Mouse (Mus musculus) liver, adult 2 months (tissue): ENCODE results near the gene Tas2r119. TPM values are rescaled to one million over a fixed set of nuclear protein-coding genes. Genes with fewer than 3 reads are reported as not detected.

Source experiments
- DNase-seq: peaks from one replicate; pipeline ENCODE4 v3.0.0-alpha.2; 2011; ENCODE audit warnings: low read depth, low spot score; ENCODE audit errors: extremely low read depth
- H3K27ac ChIP-seq: fragments of 200-500 bp; replicated peaks from 2 replicates; pipeline ENCODE4 v1.5.1; 2012; ENCODE audit warnings: low read depth, mild to moderate bottlenecking, control low read depth, inconsistent platforms, low read length; ENCODE audit not compliant: insufficient read depth
- H3K27me3 ChIP-seq: fragments of 200-500 bp; 2 replicates; pipeline ENCODE4 v1.6.1; 2012; ENCODE audit warnings: mild to moderate bottlenecking, moderate library complexity, low read length, inconsistent platforms; ENCODE audit not compliant: control insufficient read depth, insufficient read depth
- H3K36me3 ChIP-seq: fragments of 200-500 bp; 2 replicates; pipeline ENCODE4 v1.6.1; 2012; ENCODE audit warnings: low read length, inconsistent platforms; ENCODE audit not compliant: control insufficient read depth, insufficient read depth
- H3K4me1 ChIP-seq: fragments of 200-500 bp; 2 replicates; pipeline ENCODE4 v1.6.1; 2011; ENCODE audit warnings: low read length; ENCODE audit not compliant: control insufficient read depth, insufficient read depth
- H3K4me3 ChIP-seq: fragments of 200-500 bp; 2 replicates; pipeline ENCODE4 v1.5.1; 2011; ENCODE audit warnings: low read depth, mild to moderate bottlenecking, control low read depth, low read length, moderate library complexity; ENCODE audit not compliant: insufficient read depth
- H3K79me2 ChIP-seq: fragments of 200-500 bp; 2 replicates; pipeline ENCODE4 v1.6.1; 2012; ENCODE audit warnings: inconsistent platforms, mild to moderate bottlenecking, low read length, moderate library complexity; ENCODE audit not compliant: control insufficient read depth, insufficient read depth
- H3K9ac ChIP-seq: fragments of 200-500 bp; 2 replicates; pipeline ENCODE4 v1.6.1; 2012; ENCODE audit warnings: low read depth, mild to moderate bottlenecking, control low read depth, inconsistent platforms, low read length
- CTCF ChIP-seq: fragments of 200-500 bp; IDR thresholded peaks from 2 replicates; pipeline ENCODE4 v1.5.1; 2011; ENCODE audit warnings: low read depth, low read length, control low read depth
- POLR2A ChIP-seq: fragments of 200-500 bp; IDR thresholded peaks from 2 replicates; pipeline ENCODE4 v1.6.1; 2011; ENCODE audit warnings: low read length, control low read depth; ENCODE audit not compliant: insufficient read depth; ENCODE audit errors: extremely low read depth
- WGBS: fragments of 180-500 bp; shearing (Covaris S2); methylation state at CpG from one replicate; pipeline ENCODE4 v1.1.7; 2018; 5-methylcytosine and 5-hydroxymethylcytosine counted together
- polyA plus RNA-seq: library from polyadenylated mRNA; depleted of rRNA; stranded (reverse); fragments of >200 nt; gene quantifications from 2 replicates; pipeline ENCODE4 v1.2.3, GENCODE M21; 2012
- total RNA-seq: library from RNA; depleted of rRNA; stranded (reverse); fragments of >200 nt; gene quantifications from 2 replicates; pipeline ENCODE4 v1.2.3, GENCODE M21; 2014

Gene Tas2r119
- total and polyA plus RNA-seq, 2 experiments, result not detected

- DNase-seq, result no peak
- Histone ChIP-seq H3K79me2 (no peaks in the 10 kb centered on the region), H3K9ac (no peak overlapping the region), H3K36me3 (no peaks in the 10 kb centered on the region), H3K27me3 (no peaks in the 10 kb centered on the region; the same call in 1 of the 2 replicates), H3K4me3 (no peak overlapping the region), H3K27ac (no peak overlapping the region), H3K4me1 (no peaks in the 10 kb centered on the region)
- TF ChIP-seq CTCF (no peak), POLR2A (no peak)
- 93% methylated on average over 1 of the region's 1 CpGs for WGBS
These were observed 4.9 kb downstream of the Tas2r119 start for GRCm38 (mm10) chr15:32182026-32182425.

- no peaks in the 10 kb centered on the region for H3K79me2 ChIP-seq
- no peaks in the 10 kb centered on the region for H3K4me1 ChIP-seq
- no peak for DNase-seq
- TF ChIP-seq POLR2A (no peak), CTCF (no peak)
- H3K9ac ChIP-seq, result no peak overlapping the region
- H3K36me3 ChIP-seq, result no peaks in the 10 kb centered on the region
- H3K4me3 ChIP-seq, result no peak overlapping the region
- H3K27ac ChIP-seq, result no peak overlapping the region
- H3K27me3 ChIP-seq, result no peaks in the 10 kb centered on the region
These were observed 7.9 kb downstream of the Tas2r119 start for GRCm38 (mm10) chr15:32184964-32185363.

- H3K4me1 ChIP-seq, result no peaks in the 10 kb centered on the region
- DNase-seq, result no peak
- no peak overlapping the region for H3K27ac ChIP-seq
- 44% methylated on average over 3 of the region's 3 CpGs for WGBS
- H3K36me3 ChIP-seq, result no peaks in the 10 kb centered on the region
- H3K27me3 ChIP-seq, result no peaks in the 10 kb centered on the region
- TF ChIP-seq POLR2A (no peak), CTCF (no peak)
- no peaks in the 10 kb centered on the region for H3K79me2 ChIP-seq
- H3K9ac ChIP-seq, result no peak overlapping the region
- H3K4me3 ChIP-seq, result no peak overlapping the region
These were observed 12.8 kb downstream of the Tas2r119 start for GRCm38 (mm10) chr15:32189879-32190278.

DNA sequence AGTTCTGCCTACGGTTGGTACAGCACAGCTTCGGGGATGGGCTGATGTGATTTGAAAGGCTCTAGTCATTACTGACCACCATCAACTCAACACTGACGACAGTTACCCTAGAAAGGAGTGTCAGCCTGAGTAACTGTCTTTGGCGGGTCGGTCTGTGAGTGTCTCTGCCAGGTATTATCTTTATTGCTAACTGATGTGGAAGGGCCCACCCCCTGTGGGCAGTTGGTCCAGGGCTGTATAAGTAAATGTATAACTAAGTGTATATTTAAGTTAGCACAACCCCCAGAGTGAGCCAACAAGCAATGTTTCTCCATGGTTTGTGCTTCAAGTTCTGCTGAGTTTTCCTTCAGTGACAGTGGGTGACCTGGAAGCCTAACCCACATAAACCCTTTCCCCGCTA lies 13.3 kb downstream of the Tas2r119 start:
- Histone ChIP-seq H3K4me3 (no peak overlapping the region), H3K27ac (no peak overlapping the region), H3K36me3 (no peaks in the 10 kb centered on the region), H3K27me3 (no peaks in the 10 kb centered on the region), H3K9ac (no peak overlapping the region), H3K79me2 (no peaks in the 10 kb centered on the region), H3K4me1 (no peaks in the 10 kb centered on the region)
- WGBS, result 40% methylated on average over 6 of the region's 6 CpGs
- DNase-seq, result no peak
- TF ChIP-seq CTCF, result no peak
- no peak for TF ChIP-seq POLR2A

- H3K4me3 ChIP-seq, result no peak overlapping the region
These were observed 15.9 kb downstream of the Tas2r119 start for GRCm38 (mm10) chr15:32192948-32193347.

DNA sequence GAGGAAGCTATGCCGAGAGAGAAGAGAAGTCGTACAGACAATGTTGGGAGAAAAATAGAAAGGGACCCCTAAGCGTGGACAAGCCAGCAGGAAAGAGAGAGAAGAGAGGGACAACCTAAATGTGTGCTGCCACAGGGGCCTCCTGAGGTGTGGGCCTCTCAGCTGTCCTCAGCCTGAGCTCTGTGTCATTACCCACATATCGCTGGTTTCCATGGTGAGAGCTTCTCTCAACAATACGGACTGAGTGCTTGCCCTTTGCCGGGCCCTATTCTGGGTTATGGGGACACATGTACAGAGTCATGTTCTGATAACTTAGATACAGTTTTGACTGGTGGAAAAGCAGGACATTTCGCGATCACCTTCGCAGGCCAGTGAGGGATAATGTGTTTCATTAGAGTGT lies 21.0 kb downstream of the Tas2r119 start:
- Histone ChIP-seq H3K27me3 (no peaks in the 10 kb centered on the region), H3K4me1 (no peaks in the 10 kb centered on the region), H3K36me3 (no peaks in the 10 kb centered on the region), H3K27ac (no peak overlapping the region), H3K79me2 (no peaks in the 10 kb centered on the region), H3K4me3 (no peak overlapping the region), H3K9ac (no peak overlapping the region)
- DNase-seq, result no peak
- no peak for TF ChIP-seq CTCF
- no peak for TF ChIP-seq POLR2A
- 92% methylated on average over 9 of the region's 9 CpGs for WGBS

More at GRCm38 (mm10) chr15:32192948-32193347, 15.9 kb downstream of the Tas2r119 start:
- TF ChIP-seq POLR2A, result no peak
- TF ChIP-seq CTCF, result no peak
- H3K27me3 ChIP-seq, result no peaks in the 10 kb centered on the region
- no peaks in the 10 kb centered on the region for H3K79me2 ChIP-seq
- no peaks in the 10 kb centered on the region for H3K36me3 ChIP-seq
- DNase-seq, result peak; percentile 2
- H3K9ac ChIP-seq, result no peak overlapping the region
- no peak overlapping the region for H3K27ac ChIP-seq
- no peaks in the 10 kb centered on the region for H3K4me1 ChIP-seq
- WGBS, result 32% methylated on average over 1 of the region's 1 CpGs
